Mouse (Mus musculus) kidney, postnatal 25 days (tissue): ENCODE results near the gene Mapkap1.
A peak's percentile ranks its signal among the peaks of the same experiment; 100 is the strongest.

Source experiments
- DNase-seq, 2 experiments: peaks; one replicate each; pipeline ENCODE4 v3.0.0; 2021; ENCODE audit warnings: mixed read lengths in 2 of 2

Gene Mapkap1

GRCm38 (mm10) chr2:34592361-34592960, 185.9 kb downstream of the Mapkap1 start:
- no peak for DNase-seq

DNA sequence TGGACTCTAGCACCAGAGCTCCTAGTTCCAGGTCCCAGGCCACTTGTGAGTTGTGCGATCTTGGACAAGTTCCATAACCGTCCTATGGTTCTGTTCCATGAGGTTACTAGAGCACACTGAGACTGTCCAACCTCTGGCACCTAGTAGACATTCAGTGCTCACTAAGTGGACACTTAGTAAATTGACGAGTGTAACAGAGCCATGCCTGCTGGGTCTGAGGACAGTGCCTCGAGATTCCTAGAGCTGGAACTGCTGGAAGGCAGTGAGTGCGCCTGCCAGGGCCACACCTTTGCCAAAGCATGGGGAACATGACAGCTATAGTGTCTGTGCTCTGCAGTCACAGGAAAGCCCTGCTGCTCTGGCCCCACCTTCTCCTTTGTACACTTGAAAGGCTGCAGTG, 187.4 kb downstream of the Mapkap1 start:
- no peak for DNase-seq

GRCm38 (mm10) chr2:34599606-34600255, 193.2 kb downstream of the Mapkap1 start:
- no peak for DNase-seq

GRCm38 (mm10) chr2:34600734-34601133, 194.2 kb downstream of the Mapkap1 start:
- no peak for DNase-seq

- no peak for DNase-seq
Observed at GRCm38 (mm10) chr2:34602111-34602541, 195.6 kb downstream of the Mapkap1 start.

DNA sequence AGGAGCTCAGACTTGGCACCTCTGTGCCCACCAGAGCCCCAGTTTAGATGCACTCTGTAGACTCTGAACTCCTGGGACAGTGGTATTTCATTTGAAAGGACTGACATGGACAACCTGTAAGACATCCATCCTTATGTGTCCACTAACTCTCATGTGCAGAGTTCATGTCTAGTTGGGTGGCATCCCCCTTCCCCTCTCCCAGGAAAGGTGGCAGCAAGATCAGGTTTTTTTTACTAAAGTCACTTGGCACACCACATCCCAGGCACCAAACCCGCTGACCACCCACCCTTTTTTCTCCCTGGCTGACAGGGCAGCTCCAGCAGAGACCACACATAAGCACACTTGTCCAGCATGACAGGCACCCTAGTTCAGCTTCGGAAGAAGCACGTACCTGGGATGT, 196.3 kb downstream of the Mapkap1 start:
- DNase-seq: no peak

DNA sequence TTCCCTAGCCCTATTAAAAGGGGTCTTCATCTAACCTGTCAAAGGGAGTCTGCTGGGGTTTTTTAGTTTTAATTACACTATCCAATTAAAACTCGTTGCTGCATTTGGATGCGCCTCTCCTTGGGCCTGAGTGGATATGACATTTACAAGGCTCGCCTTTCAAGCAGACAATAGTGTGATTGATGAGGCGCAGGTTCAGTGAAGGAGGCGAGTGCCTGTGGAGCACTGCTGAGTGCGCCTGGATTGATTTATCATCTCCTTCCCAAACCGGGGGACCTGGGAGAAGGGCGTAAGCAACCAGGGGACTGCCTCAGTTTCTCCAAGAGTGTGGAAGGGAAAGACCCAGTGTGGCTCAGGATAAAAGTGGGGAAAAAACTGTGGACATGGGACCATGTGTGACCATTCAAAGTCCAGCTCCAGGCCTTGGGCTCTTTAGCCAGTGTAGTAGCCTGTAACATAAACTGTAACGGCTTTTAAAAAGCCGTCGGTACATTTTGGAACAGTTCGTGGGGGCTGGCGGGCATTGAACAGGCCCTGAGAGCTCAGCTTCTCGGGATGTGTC, 197.2 kb downstream of the Mapkap1 start:
- DNase-seq: no peak

- DNase-seq: no peak
Observed at GRCm38 (mm10) chr2:34605040-34605439, 198.5 kb downstream of the Mapkap1 start.

DNA sequence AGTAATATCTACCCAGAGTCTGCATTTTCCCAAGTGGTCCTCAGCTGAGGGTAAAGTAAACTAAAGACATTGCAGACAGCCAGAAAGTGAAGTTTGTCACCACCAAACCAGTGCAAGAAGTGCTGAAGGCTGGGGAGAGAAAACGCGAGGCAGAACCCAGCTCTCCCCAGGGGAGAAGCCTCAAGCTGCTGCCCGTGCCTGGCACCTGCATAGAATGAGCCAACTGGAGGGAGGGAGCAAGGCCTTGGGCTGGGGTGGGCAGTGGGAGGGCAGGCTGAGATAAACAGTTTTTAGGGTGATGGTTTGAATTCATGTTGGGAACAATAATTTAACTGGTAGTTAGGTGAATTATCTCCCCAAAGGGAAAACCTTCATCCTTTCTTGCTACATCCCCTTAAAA, 202.3 kb downstream of the Mapkap1 start:
- DNase-seq: no peak

DNA sequence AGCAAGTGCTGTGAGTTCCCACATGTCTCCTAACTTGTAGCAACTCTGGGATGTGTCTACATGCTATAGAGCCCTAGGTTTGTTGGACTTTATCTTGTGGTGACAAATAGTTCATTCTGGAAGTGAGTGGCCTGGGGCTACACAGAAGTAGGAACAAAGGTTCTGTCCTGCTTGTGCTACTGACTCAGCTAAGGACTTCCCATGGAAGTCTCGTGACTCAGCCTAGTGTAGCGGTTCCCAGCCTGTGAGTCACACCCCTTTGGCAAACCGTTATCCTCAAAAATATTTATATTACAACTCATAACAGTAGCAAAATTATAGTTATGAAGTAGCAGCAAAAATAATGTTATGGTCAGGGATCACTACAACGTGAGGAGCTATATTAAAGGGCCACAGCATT, 202.9 kb downstream of the Mapkap1 start:
- DNase-seq: no peak

DNA sequence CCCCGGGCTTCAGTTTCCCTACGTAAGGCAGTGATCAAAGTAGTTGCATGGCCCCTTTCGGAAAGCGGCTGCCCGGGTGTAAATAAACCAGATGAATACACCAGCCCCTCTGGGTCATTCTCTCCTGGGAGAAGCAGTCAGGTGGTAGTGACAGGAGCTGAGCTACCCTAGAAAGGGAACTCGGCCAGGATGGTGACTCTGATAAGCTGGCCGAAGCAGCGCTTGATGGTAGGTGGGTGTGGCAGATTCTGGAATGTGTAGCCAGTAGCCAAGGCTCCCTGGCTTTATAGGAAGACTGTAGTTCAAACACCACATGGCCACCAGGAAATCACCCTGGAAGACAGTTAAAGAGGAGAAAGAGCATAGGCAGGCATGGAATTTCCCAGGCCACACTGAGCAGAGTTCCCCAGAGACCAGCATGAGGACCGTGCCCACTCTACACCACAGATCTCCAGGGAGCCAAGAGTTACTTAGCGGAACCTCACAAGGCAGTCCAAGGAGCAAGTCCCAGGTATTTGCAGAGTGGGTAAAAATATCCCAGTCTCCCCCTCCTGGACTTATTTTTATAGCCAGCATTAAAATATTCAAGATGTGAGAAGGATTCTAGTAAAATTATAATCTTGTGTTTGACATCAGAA, 214.3 kb downstream of the Mapkap1 start:
- peak in 1 of 2 experiments; percentile 32 for DNase-seq

GRCm38 (mm10) chr2:34621485-34621884, 214.9 kb downstream of the Mapkap1 start:
- peak; percentile 27 to 57 for DNase-seq

DNA sequence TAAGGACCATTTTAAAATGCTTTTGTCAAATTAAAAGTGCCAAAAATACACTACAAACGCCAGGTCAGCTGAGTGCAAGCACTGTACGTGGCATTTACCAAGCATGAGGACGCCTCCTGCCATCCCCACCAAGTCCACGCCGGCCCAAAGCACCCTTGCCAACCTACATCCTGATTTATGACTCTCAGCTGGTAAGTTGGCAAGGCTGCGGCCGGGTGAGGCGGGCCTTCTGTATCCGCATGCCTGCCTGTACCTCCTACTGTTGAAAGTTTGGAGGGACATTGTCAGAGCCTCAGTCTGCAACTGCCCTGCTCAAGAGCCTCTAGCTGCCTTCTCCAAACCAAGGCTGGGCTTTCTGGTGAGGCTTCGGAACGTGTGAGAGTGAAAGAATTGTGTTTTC, 215.9 kb downstream of the Mapkap1 start:
- DNase-seq: peak in 1 of 2 experiments; percentile 47

GRCm38 (mm10) chr2:34623181-34623580, 216.6 kb downstream of the Mapkap1 start:
- DNase-seq: peak in 1 of 2 experiments; percentile 19

DNA sequence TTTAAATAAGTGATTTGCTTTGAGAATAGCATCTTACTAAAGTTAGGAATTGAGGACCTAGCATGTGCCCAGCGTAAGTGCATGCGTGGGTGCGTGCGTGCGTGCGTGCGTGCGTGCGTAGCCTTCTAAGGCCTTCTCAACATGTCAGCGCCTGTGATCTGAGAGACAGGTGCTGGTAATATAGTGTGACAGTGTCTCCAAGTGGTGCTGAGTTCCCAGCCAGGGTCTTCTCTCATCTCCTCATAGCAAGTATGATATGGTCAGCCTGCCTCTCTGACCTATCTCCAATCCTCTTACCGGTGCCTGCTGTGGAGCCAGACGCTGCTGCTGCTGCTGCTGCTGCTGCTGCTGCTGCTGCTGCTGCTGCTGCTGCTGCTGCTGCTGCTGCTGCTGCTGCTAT, 217.5 kb downstream of the Mapkap1 start:
- DNase-seq: peak in 1 of 2 experiments; percentile 6

DNA sequence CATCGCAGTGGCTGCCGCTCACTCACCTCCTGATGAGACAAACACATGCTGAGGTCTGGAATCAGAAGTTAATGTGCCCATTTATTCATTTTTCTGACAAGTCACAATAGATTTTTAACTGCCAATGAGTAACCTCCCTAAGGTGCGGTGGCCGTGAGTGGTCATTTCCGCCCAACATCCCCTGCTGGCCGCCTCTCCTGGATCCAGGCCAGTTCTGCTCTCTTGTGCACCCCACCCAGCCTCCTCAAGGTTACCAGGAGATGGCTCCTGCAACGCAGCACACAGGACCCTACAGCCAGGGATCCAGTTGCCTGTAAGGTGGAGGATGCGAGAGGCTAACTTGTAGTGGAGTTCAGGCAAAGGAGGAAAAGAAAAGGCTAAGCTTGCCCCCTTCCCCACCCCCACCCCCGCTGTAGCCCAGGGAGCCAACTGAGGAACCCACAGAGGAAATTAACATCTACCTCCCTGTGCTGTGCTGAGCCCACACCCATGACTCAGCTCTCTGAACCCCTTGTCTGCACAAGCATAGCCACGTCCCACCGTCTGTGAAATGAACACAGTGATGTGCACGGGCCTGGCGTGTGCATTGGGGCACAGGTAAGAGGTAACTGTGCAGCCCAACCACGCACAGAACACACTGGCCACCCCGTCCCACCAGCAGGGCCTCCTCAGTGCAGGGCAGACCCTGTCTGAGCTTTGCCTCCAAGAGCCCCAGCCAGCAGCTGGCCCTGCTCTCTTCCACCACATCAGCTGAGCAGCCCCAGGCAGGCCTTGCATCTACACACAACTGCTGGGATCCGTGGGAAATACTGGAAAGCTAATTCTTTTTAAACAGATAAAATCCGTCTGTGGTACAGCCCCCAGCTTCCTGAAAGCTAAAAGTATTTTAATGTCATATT, 221.0 kb downstream of the Mapkap1 start:
- DNase-seq: peak; percentile 40 to 42

- no peak for DNase-seq
Observed at GRCm38 (mm10) chr2:34628903-34629540, 222.5 kb downstream of the Mapkap1 start.

DNA sequence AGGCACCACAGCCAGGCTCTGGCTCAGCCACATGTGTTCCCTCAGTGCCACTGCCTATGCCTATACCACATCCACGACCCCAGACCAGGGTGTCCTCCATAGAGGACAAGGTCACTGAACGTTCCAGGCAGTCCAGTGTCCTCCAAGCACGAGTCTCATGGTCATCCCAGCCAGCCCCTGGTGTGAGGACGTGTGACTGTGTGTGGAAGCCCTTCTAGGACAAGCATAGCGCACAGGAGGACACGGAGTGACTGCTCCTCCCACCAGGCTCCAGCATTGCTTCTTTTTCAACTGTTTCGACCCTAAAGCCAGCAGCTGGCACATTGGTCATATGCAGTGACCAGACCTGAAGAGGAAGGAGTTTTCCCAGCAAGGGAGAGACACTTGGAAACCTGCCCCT, 223.2 kb downstream of the Mapkap1 start:
- DNase-seq: no peak

DNA sequence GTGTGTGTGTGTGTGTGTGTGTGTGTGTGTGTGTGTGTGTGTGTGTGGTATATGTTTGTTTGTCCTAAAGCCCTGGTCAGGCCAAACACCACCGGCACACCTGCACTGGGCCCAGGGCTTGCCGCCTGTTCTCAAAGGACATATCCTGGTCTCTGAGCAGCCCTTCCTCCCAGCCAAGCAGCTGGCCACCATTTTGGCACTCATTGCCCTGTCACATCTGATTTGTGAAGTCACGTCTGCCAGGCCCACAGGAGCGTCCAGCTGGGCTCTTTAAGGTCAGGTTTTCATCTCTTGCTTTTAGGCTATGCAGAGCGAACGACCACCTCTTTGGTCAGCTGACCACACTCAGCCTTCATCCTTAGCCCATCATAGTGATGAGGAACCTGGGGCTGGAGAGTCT, 223.9 kb downstream of the Mapkap1 start:
- no peak for DNase-seq

- DNase-seq: no peak
Observed at GRCm38 (mm10) chr2:34632051-34632450, 225.5 kb downstream of the Mapkap1 start.

DNA sequence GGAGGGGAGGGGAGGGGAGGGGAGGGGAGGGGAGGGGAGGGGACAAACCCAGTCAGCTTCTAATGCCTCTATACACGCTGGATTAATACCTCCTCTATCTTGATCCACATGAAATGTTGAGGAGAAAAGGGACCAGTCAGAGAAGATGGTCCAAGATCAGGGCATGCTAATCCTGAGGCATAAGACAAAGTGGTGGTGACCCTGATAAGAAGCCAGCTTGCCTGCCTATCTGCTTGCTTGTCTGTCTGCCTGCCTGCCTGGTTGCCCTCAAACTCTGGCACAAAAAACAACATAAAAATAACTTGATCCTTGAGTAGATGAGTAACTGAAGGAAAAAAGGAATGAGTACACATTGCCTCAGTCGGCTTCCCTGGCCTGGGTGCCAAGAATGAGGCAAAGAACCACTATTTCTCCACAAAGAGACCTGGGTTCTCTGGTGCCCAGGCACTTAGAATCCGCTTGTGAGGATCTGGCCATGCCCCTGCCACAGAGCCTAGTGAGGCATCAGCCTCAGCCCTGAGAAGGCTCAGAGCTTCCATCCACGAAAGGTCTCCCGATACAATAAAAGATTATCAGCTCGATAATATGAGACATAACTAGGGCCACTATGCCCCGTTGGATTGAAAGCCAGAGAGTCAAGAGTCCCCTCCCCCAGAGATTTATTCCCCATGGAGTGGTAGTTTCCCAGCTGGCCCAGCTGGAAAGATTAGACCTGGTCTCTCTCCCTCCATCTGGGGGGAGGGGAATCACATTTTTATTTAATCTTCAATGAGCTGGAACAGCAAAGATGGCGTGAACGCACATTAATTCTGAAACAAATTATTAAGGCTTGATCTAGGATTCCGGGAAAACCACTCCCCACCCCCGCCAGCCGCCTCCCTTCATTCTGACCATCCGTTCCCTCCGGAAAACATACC, 228.9 kb downstream of the Mapkap1 start:
- DNase-seq: peak in 1 of 2 experiments; percentile 40
